Mouse (Mus musculus) forebrain, postnatal 0 days (tissue): ENCODE data around the gene Tnip1. TPM values are rescaled to one million over a fixed set of nuclear protein-coding genes. Genes with fewer than 3 reads are reported as not detected.

Experiments used
- ATAC-seq: fragments of 200-750 bp; cut with Nextera tagmentation; 2 replicates; pipeline ENCODE4 v1.8.0; 2017; ENCODE audit warnings: mild to moderate bottlenecking, moderate library complexity
- DNase-seq: peaks from one replicate; pipeline ENCODE4 v3.0.0-alpha.2; 2015
- H3K27ac ChIP-seq: fragments of 300-500 bp; sonication (generic); 2 replicates; pipeline ENCODE4 v1.5.1; 2014; ENCODE audit warnings: low read depth, mild to moderate bottlenecking, antibody characterized with exemption, low read length, moderate library complexity, mixed read lengths
- H3K27me3 ChIP-seq: fragments of 300-500 bp; sonication (generic); 2 replicates; pipeline ENCODE4 v1.6.1; 2014; ENCODE audit warnings: mild to moderate bottlenecking, low read length, mixed read lengths; ENCODE audit not compliant: insufficient read depth
- H3K36me3 ChIP-seq: fragments of 300-500 bp; sonication (generic); 2 replicates; pipeline ENCODE4 v1.6.1; 2014; ENCODE audit warnings: mild to moderate bottlenecking, moderate library complexity; ENCODE audit not compliant: insufficient read depth
- H3K4me1 ChIP-seq: fragments of 300-500 bp; sonication (generic); 2 replicates; pipeline ENCODE4 v1.6.1; 2014; ENCODE audit warnings: antibody characterized with exemption; ENCODE audit not compliant: insufficient read depth
- H3K4me2 ChIP-seq: fragments of 300-500 bp; sonication (generic); 2 replicates; pipeline ENCODE4 v1.6.1; 2014; ENCODE audit warnings: low read depth, mild to moderate bottlenecking, moderate library complexity
- H3K4me3 ChIP-seq: fragments of 300-500 bp; sonication (generic); 2 replicates; pipeline ENCODE4 v1.5.1; 2014; ENCODE audit warnings: low read depth, low read length, mixed read lengths
- H3K9ac ChIP-seq: fragments of 300-500 bp; sonication (generic); 2 replicates; pipeline ENCODE4 v1.6.1; 2014; ENCODE audit warnings: mild to moderate bottlenecking
- H3K9me3 ChIP-seq: fragments of 300-500 bp; sonication (generic); 2 replicates; pipeline ENCODE4 v1.6.1; 2016; ENCODE audit warnings: low read length
- CTCF ChIP-seq: sonication (generic); IDR thresholded peaks from 2 replicates; pipeline ENCODE4 v1.5.1; 2016; ENCODE audit warnings: antibody characterized with exemption, control low read depth, low read depth
- WGBS: fragments of 180-500 bp; shearing (Covaris S2); extraction: QIAGEN DNeasy Blood & Tissue Kit; methylation state at CpG from one replicate; pipeline ENCODE4 v1.1.7; 2014; 5-methylcytosine and 5-hydroxymethylcytosine counted together
- polyA plus RNA-seq: library from polyadenylated mRNA; unstranded; fragments of >200 nt; fragmentation: Nextera tagmentation; extraction: Ambion mirVana; gene quantifications from 2 replicates; pipeline ENCODE4 v1.2.1, GENCODE M21; 2015
- total RNA-seq: library from RNA; depleted of rRNA; stranded (reverse); fragments of >200 nt; gene quantifications from 2 replicates; pipeline ENCODE4 v1.2.3, GENCODE M21; 2014

Gene Tnip1
- total and polyA plus RNA-seq, 2 experiments from 2014 or later, result 14.9 to 16.6 TPM

GRCm38 (mm10) chr11:54911671-54912502 lies 50.8 kb downstream of the Tnip1 start:
- Histone ChIP-seq H3K4me2 (no peak overlapping the region), H3K4me1 (no peaks in the 10 kb centered on the region), H3K9me3 (no peaks in the 10 kb centered on the region), H3K27ac (no peak overlapping the region), H3K36me3 (peaks cover 15% of the 10 kb centered on the region), H3K9ac (no peak overlapping the region), H3K27me3 (no peaks in the 10 kb centered on the region), H3K4me3 (no peak overlapping the region)
- WGBS, result 89% methylated on average over 7 of the region's 7 CpGs
- DNase-seq (no peak), ATAC-seq (no peak)
- TF ChIP-seq CTCF, result no peak

- no peaks in the 10 kb centered on the region for H3K4me1 ChIP-seq
- DNase-seq, result no peak
- no peak for ATAC-seq
- WGBS, result 91% methylated on average over 3 of the region's 3 CpGs
- no peak overlapping the region for H3K4me3 ChIP-seq
- H3K27me3 ChIP-seq, result no peaks in the 10 kb centered on the region
- H3K9me3 ChIP-seq, result no peaks in the 10 kb centered on the region
- no peak overlapping the region for H3K9ac ChIP-seq
- no peak overlapping the region for H3K4me2 ChIP-seq
- H3K36me3 ChIP-seq, result peaks cover 11% of the 10 kb centered on the region; the same call in 1 of the 2 replicates
- TF ChIP-seq CTCF, result no peak
- H3K27ac ChIP-seq, result no peak overlapping the region
Observed at GRCm38 (mm10) chr11:54911201-54911600, 51.5 kb downstream of the Tnip1 start.

- Histone ChIP-seq H3K4me3 (no peak overlapping the region), H3K27ac (no peak overlapping the region), H3K9me3 (no peaks in the 10 kb centered on the region), H3K4me2 (no peak overlapping the region), H3K36me3 (peaks cover 11% of the 10 kb centered on the region; the same call in 1 of the 2 replicates), H3K4me1 (no peaks in the 10 kb centered on the region), H3K9ac (no peak overlapping the region), H3K27me3 (no peaks in the 10 kb centered on the region)
- ATAC-seq, result no peak
- no peak for DNase-seq
- no peak for TF ChIP-seq CTCF
- WGBS, result 87% methylated on average over 12 of the region's 12 CpGs
Observed at GRCm38 (mm10) chr11:54910081-54910665, 52.5 kb downstream of the Tnip1 start.

DNA sequence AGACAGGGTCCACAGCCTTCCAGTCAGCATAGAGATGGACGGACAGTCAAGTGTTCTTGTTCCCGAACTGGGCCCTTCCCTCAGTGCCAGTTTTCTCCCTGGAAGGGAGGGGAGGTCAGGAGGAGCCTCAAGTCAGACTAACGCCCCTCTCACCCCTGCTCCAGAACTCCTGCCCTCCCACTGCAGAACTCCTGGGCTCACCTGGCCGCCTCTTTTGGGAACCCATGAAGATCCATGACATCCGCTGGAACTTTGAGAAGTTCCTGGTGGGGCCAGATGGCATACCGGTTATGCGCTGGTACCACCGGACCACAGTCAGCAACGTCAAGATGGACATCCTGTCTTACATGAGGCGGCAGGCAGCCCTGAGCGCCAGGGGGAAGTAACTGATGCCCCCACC lies 53.4 kb downstream of the Tnip1 start:
- WGBS, result 94% methylated on average over 11 of the region's 11 CpGs
- ATAC-seq (no peak), DNase-seq (no peak)
- no peaks in the 10 kb centered on the region for H3K4me1 ChIP-seq
- no peaks in the 10 kb centered on the region for H3K9me3 ChIP-seq
- no peak for TF ChIP-seq CTCF
- H3K27ac ChIP-seq, result no peak overlapping the region
- no peak overlapping the region for H3K9ac ChIP-seq
- H3K4me3 ChIP-seq, result no peak overlapping the region
- H3K4me2 ChIP-seq, result no peak overlapping the region
- peaks cover 9% of the 10 kb centered on the region; the same call in 1 of the 2 replicates for H3K36me3 ChIP-seq
- H3K27me3 ChIP-seq, result no peaks in the 10 kb centered on the region

DNA sequence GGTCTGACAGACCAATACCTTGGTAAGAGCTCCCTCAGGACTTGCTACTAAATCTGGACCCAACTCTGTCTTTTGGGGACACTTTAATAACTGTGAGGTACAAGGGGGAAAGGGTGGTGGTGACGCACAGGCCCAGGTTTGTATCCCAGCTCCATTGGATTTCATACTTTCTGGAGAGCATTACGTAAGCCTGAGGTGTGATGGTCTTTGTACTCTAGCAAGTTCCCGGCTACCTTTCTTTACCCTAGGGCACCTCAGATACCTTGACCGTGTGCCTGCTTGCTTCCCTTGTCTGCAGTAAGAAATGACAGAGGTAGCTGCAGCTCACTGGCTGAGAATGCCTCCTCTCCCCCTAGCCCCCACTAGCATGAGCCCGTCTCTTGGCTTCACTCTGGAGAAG lies 55.5 kb downstream of the Tnip1 start:
- Histone ChIP-seq H3K36me3 (0 out of 2 replicates have a peak, but pooled peaks cover 4% of the 10 kb centered on the region), H3K27ac (no peak overlapping the region), H3K4me3 (no peak overlapping the region), H3K4me1 (no peaks in the 10 kb centered on the region), H3K4me2 (no peak overlapping the region), H3K27me3 (no peaks in the 10 kb centered on the region), H3K9ac (no peak overlapping the region), H3K9me3 (no peaks in the 10 kb centered on the region)
- no peak for DNase-seq
- ATAC-seq, result no peak
- WGBS, result 91% methylated on average over 5 of the region's 5 CpGs
- TF ChIP-seq CTCF, result no peak

DNA sequence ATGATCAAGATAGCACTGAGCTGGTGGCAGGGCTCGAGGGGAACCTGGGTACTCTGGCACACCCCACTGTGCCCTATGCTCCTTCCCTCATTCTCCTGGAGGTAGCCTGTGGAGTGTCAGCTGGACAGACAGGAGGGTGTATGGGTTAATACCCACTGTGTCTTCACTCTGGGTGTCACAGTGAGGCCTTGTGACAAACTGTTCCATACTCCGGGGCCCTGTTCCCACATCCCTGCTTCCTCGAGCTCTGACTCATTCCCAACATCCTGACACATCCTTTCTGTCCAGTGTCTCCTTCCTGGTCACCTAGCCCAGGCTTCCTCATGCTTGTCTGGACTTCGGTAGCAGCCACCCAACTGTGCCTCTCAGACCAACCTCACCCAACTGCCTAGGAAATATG lies 56.3 kb downstream of the Tnip1 start:
- H3K36me3 ChIP-seq, result 0 out of 2 replicates have a peak, but pooled peaks cover 4% of the 10 kb centered on the region
- no peak for TF ChIP-seq CTCF

GRCm38 (mm10) chr11:54905931-54906330 lies 56.8 kb downstream of the Tnip1 start:
- H3K4me3 ChIP-seq, result no peak overlapping the region
- TF ChIP-seq CTCF, result no peak
- H3K4me1 ChIP-seq, result no peaks in the 10 kb centered on the region
- H3K36me3 ChIP-seq, result 0 out of 2 replicates have a peak, but pooled peaks cover 4% of the 10 kb centered on the region
- 68% methylated on average over 4 of the region's 4 CpGs for WGBS
- no peak overlapping the region for H3K9ac ChIP-seq
- H3K27me3 ChIP-seq, result no peaks in the 10 kb centered on the region
- H3K4me2 ChIP-seq, result no peak overlapping the region
- no peaks in the 10 kb centered on the region for H3K9me3 ChIP-seq
- ATAC-seq, result no peak
- no peak overlapping the region for H3K27ac ChIP-seq
- no peak for DNase-seq

More for the DNA sequence above, 56.3 kb downstream of the Tnip1 start:
- no peak for ATAC-seq
- Histone ChIP-seq H3K27ac (no peak overlapping the region), H3K4me3 (no peak overlapping the region), H3K4me1 (no peaks in the 10 kb centered on the region), H3K4me2 (no peak overlapping the region), H3K9ac (no peak overlapping the region), H3K27me3 (no peaks in the 10 kb centered on the region), H3K9me3 (no peaks in the 10 kb centered on the region)
- DNase-seq, result no peak
- 77% methylated on average over 4 of the region's 4 CpGs for whole genome bisulfite sequencing
